Mouse (Mus musculus) bone marrow macrophage, adult 2 months (primary cell): ENCODE data around the gene Nbl1.

ENCODE experiments used
- CTCF ChIP-seq: IDR thresholded peaks from 2 replicates; pipeline ENCODE4 v1.5.1; 2012; ENCODE audit warnings: low read depth, mild to moderate bottlenecking, low read length, moderate library complexity
- POLR2A ChIP-seq: IDR thresholded peaks from 2 replicates; pipeline ENCODE4 v1.6.1; 2012; ENCODE audit warnings: mild to moderate bottlenecking, low read depth, low read length, borderline replicate concordance

- no peak for TF ChIP-seq CTCF
- no peak for TF ChIP-seq POLR2A
Measured at GRCm38 (mm10) chr4:139120998-139121397, 28.2 kb upstream of the Nbl1 start.
